Mouse (Mus musculus) spleen, embryonic (tissue): ENCODE data around the gene Riox1.

Source experiments
- CTCF ChIA-PET: fragments of 350-600 bp; sonication (Branson Sonifier 250); formaldehyde crosslinking; loops from one replicate; lab custom pipeline; 2022; lab: Charles Lee

Gene Riox1

GRCm38 (mm10) chr12:83949776-83950492 lies 474 bp upstream of the Riox1 start:
- CTCF ChIA-PET = no interaction called here

GRCm38 (mm10) chr12:83950840-83951701 lies 663 bp downstream of the Riox1 start:
- CTCF ChIA-PET = no interaction called here

DNA sequence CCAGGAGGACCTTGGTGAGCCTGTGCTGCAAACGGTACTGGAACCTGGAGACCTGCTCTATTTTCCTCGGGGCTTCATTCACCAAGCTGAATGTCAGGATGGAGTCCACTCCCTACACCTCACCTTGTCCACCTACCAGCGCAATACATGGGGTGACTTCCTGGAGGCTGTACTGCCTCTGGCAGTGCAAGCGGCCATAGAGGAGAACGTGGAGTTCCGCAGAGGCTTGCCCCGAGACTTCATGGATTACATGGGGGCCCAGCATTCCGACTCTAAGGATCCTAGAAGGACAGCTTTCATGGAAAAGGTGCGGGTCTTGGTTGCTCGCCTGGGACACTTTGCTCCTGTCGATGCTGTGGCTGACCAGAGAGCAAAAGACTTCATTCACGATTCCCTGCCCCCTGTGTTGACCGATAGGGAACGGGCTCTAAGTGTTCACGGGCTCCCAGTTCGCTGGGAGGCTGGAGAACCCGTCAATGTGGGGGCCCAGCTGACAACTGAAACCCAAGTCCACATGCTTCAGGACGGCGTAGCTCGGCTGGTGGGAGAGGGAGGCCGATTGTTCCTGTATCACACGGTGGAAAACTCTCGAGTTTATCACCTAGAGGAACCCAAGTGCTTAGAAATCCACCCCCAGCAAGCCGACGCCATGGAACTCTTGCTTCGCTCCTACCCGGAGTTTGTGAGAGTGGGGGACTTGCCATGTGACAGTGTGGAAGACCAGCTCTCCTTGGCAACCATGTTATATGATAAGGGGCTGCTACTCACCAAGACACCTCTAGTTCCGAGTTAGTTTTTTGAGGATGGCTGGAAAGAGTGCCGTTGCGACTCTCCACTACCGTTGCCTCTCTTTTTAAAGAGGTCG lies 1.5 kb downstream of the Riox1 start:
- CTCF ChIA-PET = no interaction called here

DNA sequence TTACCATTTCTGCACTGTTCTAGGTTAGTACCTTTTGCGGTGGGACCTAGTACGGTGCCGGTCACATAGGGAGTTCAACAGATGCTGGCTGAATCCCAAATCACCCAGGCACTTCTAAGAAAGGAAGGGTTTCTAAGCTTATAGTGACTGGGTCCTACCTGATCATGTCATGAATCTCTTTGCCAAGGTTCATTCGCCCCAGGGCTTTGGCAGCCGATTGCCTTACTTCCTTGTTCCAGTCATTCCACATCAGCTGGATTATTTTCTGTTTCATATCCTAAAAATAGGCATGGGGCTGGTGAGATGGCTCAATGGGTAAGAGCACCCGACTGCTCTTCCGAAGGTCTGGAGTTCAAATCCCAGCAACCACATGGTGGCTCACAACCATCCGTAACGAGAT lies 7.9 kb downstream of the Riox1 start:
- CTCF ChIA-PET = no interaction called here

- CTCF ChIA-PET = no interaction called here
Observed at GRCm38 (mm10) chr12:83965235-83965634, 14.8 kb downstream of the Riox1 start.

- CTCF ChIA-PET = interaction anchor here (1.1 to 1.5 kb wide), 3 partner anchors 11 to 58 kb away, joined by 3 to 10 read pairs (median 5); no protein-coding TSS in a partner anchor
Observed at GRCm38 (mm10) chr12:83972117-83972516, 21.7 kb downstream of the Riox1 start.

DNA sequence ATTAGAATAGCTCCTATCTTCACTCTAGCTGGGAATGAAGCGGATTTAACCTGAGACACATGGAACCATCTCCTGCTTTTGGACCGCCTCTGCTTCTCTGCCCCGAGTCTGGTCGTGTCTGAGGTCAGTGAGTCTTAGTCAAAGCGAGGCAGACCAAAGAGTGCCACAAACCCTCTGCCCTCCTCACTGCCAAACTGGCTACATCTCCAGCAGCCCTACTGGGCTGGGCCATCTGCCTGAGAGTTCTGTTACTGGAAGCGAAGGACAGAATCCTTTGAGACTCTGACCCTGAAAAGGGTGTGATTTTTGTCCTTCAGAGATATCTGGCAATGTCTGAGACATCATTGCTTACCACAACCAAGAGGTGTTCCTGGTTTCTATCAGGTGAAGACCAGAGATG lies 28.5 kb downstream of the Riox1 start:
- CTCF ChIA-PET = no interaction called here

DNA sequence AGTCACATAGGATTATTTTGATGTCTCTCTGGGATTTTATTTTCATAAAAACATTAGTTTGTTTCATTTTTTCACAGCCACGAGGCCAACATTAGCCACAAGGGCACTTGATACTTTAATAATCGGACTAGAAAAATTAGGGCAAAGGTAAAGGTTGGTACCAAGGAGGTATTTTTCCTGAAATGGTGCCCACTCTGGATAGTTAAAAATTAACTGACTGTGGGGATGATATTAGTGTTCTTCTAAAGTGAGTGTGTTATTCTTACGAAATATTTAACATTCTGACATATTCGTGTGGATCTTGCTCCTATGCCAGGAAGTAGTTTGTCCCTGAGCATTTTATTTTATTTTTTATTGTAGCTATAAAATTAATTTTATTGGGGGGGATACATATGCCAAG lies 31.2 kb downstream of the Riox1 start:
- CTCF ChIA-PET = no interaction called here

GRCm38 (mm10) chr12:83984752-83985151 lies 34.3 kb downstream of the Riox1 start, which contains the start of gene Heatr4:
Gene Heatr4 (minus strand): TSS chr12:83984852.
- CTCF ChIA-PET = interaction anchor here (0.6 kb wide), 1 partner anchor 128 kb away, joined by 5 read pairs; no protein-coding TSS in a partner anchor

DNA sequence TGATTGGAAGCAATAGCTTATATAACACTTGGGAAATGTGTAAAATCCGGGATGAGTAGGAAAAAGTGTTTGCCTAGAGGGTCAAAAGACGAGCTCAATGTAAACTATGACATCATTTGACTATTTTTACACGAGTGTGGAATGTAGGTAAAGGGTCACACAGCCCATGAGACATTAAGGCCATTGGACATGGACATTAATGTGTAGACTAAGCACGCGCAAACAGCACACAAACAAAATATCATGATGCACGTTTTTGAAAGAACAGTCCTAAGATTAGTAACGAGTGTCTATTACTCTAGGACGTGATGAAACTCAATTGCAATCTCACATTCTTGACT lies 36.8 kb downstream of the Riox1 start:
- CTCF ChIA-PET = interaction anchor here (0.6 kb wide), 2 partner anchors 121 to 484 kb away, joined by 3 to 5 read pairs; no protein-coding TSS in a partner anchor

DNA sequence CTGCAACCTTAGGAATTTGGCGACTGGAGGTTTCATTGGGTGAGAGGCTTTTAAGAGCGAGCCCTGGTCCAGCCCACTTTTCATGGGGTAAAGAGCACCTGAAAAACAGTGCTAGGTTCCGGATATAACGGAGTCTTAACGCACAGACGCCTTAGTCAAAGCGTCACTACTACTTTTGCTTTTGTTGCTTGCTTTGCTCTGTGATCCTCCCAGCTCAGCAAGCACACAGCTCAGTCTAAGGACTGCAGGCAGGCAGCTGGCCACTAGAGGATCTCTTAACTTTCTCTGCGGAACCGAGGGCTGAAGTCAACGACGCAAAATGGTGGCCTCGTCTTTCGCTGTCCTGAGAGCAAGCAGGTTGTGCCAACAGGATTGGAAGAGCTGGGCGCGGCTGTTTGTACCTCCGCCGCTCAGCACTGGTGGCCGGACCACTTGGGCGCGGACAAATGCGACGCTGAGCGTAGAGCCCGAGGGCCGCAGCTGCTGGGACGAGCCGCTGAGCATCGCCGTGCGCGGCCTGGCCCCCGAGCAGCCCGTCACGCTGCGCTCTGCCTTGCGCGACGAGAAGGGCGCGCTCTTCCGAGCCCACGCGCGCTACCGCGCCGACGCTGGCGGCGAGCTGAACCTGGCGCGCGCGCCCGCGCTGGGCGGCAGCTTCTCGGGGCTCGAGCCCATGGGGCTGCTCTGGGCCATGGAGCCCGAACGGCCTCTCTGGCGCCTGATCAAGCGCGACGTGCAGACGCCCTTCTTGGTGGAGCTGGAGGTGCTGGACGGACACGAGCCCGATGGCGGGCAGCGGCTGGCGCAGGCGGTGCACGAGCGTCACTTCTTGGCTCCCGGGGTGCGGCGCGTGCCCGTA lies 37.4 kb downstream of the Riox1 start, which contains the start of gene Acot2:
Gene Acot2 (plus strand): TSS at position 279 of the 859 bp plus-strand sequence.
- CTCF ChIA-PET = interaction anchor here (0.6 to 1.4 kb wide), 2 partner anchors 22 to 273 kb away, joined by 3 read pairs; partner anchors contain the start of gene Acot1

DNA sequence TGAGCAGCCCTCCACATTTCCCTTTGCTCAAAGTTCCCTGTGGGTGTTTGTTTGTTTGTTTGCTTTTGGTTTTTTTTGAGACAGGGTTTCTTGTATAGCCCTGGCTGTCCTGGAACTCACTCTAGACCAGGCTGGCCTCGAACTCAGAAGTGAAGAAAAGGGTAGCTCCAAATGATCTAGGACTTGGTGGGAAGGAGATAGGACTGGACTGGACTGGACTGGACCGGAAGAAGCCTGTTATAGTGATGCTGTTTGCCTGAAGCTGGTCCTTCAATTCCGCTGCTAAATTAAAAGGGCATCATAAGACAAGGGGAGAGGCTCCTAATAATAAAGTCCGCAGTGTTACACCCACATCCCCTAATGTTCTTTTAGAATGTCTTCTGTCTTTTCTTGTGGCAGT lies 38.1 kb downstream of the Riox1 start:
- CTCF ChIA-PET = interaction anchor here (0.6 to 1.4 kb wide), 3 partner anchors 21 to 307 kb away, joined by 3 to 7 read pairs (median 3); partner anchors contain the start of gene Acot1

- CTCF ChIA-PET = interaction anchor here (0.5 kb wide), 1 partner anchor 131 kb away, joined by 11 read pairs; no protein-coding TSS in a partner anchor
Observed at GRCm38 (mm10) chr12:83989378-83989777, 39.0 kb downstream of the Riox1 start.

- CTCF ChIA-PET = no interaction called here
Observed at GRCm38 (mm10) chr12:83997221-83997620, 46.8 kb downstream of the Riox1 start.

DNA sequence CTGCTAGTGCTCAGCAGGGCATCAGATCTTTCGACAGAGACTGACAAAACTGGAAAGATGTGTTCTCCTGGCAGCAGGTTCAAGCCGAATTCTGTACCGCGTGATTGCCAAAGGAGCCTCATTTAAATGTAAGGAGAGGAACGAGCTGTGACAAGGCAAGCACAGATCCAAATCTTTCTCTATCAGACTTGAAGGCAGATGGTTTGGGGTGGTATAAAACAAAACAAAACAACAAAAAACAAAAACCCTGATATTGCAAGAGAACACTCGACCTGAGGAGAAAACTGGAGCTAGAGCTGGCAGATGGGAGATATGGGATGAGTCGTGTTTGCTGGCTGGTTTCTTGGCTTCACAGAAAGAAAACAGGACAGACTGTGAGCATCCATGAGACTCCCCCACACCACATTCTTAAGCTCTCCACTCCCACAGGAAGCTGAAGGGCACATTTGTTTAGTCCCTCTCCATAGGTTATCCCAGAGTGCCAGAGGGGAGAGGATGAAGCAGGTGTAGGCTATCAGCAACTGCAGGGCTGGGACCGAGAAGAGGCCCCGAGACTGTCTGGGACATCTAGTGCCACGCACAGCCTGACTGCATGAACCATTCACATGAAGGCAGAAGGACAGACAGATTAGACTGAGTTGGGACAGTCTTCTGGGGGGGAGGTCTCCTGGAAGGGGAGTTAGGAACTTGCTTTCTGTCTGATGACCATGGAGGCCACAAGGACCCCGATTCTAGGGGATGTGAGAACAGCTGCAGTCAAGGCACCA lies 48.1 kb downstream of the Riox1 start:
- CTCF ChIA-PET = interaction anchor here (0.5 kb wide), 1 partner anchor 21 kb away, joined by 3 read pairs; no protein-coding TSS in a partner anchor

DNA sequence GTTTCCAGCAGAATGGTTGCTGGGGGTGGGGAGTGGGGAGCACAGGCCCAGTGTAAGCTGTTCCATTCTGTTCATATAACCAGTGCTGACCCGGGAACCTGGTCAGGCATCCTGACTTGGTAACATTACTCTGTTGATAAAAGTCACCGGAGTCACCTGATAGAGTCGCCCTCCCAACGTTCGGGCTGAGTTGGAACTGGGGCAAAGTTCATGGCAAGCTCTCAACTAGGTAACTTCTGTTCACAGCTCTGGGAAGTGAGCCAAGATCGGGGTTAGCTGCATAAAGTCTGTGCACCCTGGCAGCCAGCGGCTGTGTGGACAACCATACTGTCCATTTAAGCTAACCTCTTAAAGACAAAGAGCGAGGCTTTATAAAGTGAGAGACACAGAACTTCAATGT lies 48.8 kb downstream of the Riox1 start:
- CTCF ChIA-PET = interaction anchor here (0.5 to 0.8 kb wide), 2 partner anchors 22 to 31 kb away, joined by 3 to 5 read pairs; no protein-coding TSS in a partner anchor

- CTCF ChIA-PET = no interaction called here
Observed at GRCm38 (mm10) chr12:84000418-84000817, 50.0 kb downstream of the Riox1 start.
